Mouse (Mus musculus) lung, postnatal 0 days (tissue): ENCODE results near the gene Poln. TPM values are rescaled to one million over a fixed set of nuclear protein-coding genes. Genes with fewer than 3 reads are reported as not detected.

ENCODE experiments used
- ATAC-seq: fragments of 200-750 bp; cut with Nextera tagmentation; 2 replicates; pipeline ENCODE4 v1.8.0; 2017; ENCODE audit warnings: moderate library complexity
- DNase-seq: peaks from one replicate; pipeline ENCODE4 v3.0.0-alpha.2; 2016; ENCODE audit warnings: low spot score
- H3K27ac ChIP-seq: fragments of 300-500 bp; sonication (generic); 2 replicates; pipeline ENCODE4 v1.5.1; 2014; ENCODE audit warnings: antibody characterized with exemption, mild to moderate bottlenecking, low read length, mixed read lengths
- H3K27me3 ChIP-seq: fragments of 300-500 bp; sonication (generic); replicated peaks from 2 replicates; pipeline ENCODE4 v1.6.1; 2014; ENCODE audit warnings: low read length, mixed read lengths; ENCODE audit not compliant: insufficient read depth
- H3K36me3 ChIP-seq: fragments of 300-500 bp; sonication (generic); 2 replicates; pipeline ENCODE4 v1.6.1; 2014; ENCODE audit warnings: low read length, mixed read lengths; ENCODE audit not compliant: insufficient read depth
- H3K4me1 ChIP-seq: fragments of 300-500 bp; sonication (generic); 2 replicates; pipeline ENCODE4 v1.6.1; 2014; ENCODE audit warnings: antibody characterized with exemption, low read depth, low read length, mixed read lengths; ENCODE audit not compliant: insufficient read depth
- H3K4me2 ChIP-seq: fragments of 300-500 bp; sonication (generic); replicated peaks from 2 replicates; pipeline ENCODE4 v1.6.1; 2014; ENCODE audit warnings: low read depth, mild to moderate bottlenecking, low read length, moderate library complexity, mixed read lengths
- H3K4me3 ChIP-seq: fragments of 300-500 bp; sonication (generic); 2 replicates; pipeline ENCODE4 v1.5.1; 2014; ENCODE audit warnings: low read depth, low read length
- H3K9ac ChIP-seq: fragments of 300-500 bp; sonication (generic); replicated peaks from 2 replicates; pipeline ENCODE4 v1.6.1; 2014; ENCODE audit warnings: low read depth, mild to moderate bottlenecking
- H3K9me3 ChIP-seq: fragments of 300-500 bp; sonication (generic); 2 replicates; pipeline ENCODE4 v1.6.1; 2016; ENCODE audit warnings: low read length, mixed read lengths
- CTCF ChIP-seq: IDR thresholded peaks from 2 replicates; pipeline ENCODE4 v1.5.1; 2016; ENCODE audit warnings: antibody characterized with exemption, mild to moderate bottlenecking
- EP300 ChIP-seq: IDR thresholded peaks from 2 replicates; pipeline ENCODE4 v1.6.1; 2016; ENCODE audit warnings: antibody characterized with exemption, mild to moderate bottlenecking, control low read depth
- WGBS: fragments of 180-500 bp; shearing (Covaris S2); extraction: QIAGEN DNeasy Blood & Tissue Kit; methylation state at CpG from one replicate; pipeline ENCODE4 v1.1.7; 2014; 5-methylcytosine and 5-hydroxymethylcytosine counted together
- polyA plus RNA-seq: library from polyadenylated mRNA; unstranded; fragments of >200 nt; fragmentation: Nextera tagmentation; extraction: Ambion mirVana; gene quantifications from 2 replicates; pipeline ENCODE4 v1.2.1, GENCODE M21; 2015

The Poln gene
- polyA plus RNA-seq, 1 experiment from 2014 or later, result 0.99 TPM

DNA sequence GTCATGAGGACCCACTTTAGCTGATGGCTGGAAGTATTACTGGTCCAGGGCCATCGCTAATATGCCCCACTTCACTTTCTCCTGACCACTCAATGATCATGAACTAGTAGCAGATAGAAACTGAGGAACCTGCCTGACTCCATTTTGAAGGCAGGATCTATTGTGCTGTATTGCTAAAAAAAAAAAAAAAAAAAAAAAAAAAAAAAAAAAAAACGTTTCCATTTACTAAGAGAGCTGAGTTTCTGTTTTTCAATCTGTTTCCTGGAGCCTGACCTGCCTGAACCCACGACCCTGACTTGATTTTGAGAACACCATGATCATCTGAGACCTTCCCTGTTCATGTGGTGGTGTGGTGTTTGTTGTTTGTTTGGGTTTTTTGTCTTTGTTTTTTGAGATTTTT lies 193.0 kb downstream of the Poln start:
- WGBS, result 33% methylated on average over 3 of the region's 3 CpGs
- Histone ChIP-seq H3K9me3 (no peaks in the 10 kb centered on the region), H3K4me1 (no peaks in the 10 kb centered on the region)

DNA sequence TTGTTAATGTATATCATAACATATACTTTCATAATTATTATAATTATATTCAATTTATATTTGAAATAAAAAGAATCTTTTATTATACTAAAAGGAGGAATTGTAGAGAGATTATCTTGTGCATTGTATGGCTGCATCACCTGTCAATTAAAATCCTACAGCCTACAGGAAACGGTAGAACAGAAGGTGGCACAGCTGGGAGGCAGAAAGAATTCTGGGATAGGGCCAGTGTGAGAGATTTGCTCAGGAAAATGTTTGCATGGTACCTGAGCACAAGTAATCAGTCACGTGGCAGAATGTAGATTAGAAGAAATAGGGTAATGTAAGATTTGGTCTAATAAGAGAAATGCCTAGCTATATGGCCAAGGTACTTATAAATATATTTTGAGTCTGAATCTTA lies 194.5 kb downstream of the Poln start:
- no peaks in the 10 kb centered on the region for H3K4me1 ChIP-seq
- no peaks in the 10 kb centered on the region for H3K36me3 ChIP-seq
- no peak overlapping the region for H3K9ac ChIP-seq
- no peak for ATAC-seq
- TF ChIP-seq CTCF, result no peak
- TF ChIP-seq EP300, result no peak
- WGBS, result 52% methylated on average over 2 of the region's 2 CpGs
- H3K4me3 ChIP-seq, result no peak overlapping the region
- H3K4me2 ChIP-seq, result no peak overlapping the region
- no peak for DNase-seq
- no peaks in the 10 kb centered on the region for H3K9me3 ChIP-seq
- H3K27me3 ChIP-seq, result no peaks in the 10 kb centered on the region
- no peak overlapping the region for H3K27ac ChIP-seq

More for the DNA sequence above, 193.0 kb downstream of the Poln start:
- Histone ChIP-seq H3K27me3 (no peaks in the 10 kb centered on the region), H3K4me3 (no peak overlapping the region), H3K36me3 (no peaks in the 10 kb centered on the region), H3K9ac (no peak overlapping the region), H3K4me2 (no peak overlapping the region), H3K27ac (no peak overlapping the region)
- TF ChIP-seq EP300 (no peak), CTCF (no peak)
- DNase-seq (no peak), ATAC-seq (no peak)

DNA sequence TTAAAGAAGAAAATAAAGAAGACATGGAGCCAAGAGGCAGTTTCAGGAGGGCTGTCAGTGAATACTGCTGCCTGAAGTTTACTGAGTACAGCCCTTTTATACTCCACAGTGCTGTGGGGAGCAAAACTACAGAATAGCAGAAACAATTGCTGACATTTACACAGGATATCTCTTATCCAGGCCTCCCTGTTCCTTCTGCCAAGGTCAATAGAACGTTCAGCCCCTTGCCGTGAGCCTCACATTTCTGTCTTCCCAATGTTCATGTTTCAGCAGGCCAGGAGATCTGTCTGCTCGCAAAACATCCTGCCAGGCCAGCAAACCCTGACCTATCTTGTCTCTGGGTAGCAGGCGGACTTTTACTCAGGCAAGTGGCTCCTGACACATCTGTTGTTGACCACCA lies 209.9 kb downstream of the Poln start:
- WGBS, result 61% methylated on average over 4 of the region's 4 CpGs
- Histone ChIP-seq H3K36me3 (no peaks in the 10 kb centered on the region), H3K27me3 (no peaks in the 10 kb centered on the region), H3K4me2 (no peak overlapping the region), H3K27ac (no peak overlapping the region), H3K9ac (no peak overlapping the region), H3K4me1 (no peaks in the 10 kb centered on the region), H3K9me3 (no peaks in the 10 kb centered on the region), H3K4me3 (no peak overlapping the region)
- ATAC-seq (no peak), DNase-seq (no peak)
- TF ChIP-seq EP300, result no peak
- TF ChIP-seq CTCF, result no peak

Other genes with a start within 250 kb of the Poln start
- 21.7 and 22.3 TPM in 2 replicates for gene Nelfa, start 233.0 kb downstream of the Poln start, polyA plus RNA-seq
- gene Gm1673, start 186.0 kb downstream of the Poln start, polyA plus RNA-seq, result 26.9 and 30.8 TPM in 2 replicates
- 0.20 and 0.29 TPM in 2 replicates for gene Nat8l, start 173.5 kb downstream of the Poln start, polyA plus RNA-seq
- 8.2 and 8.6 TPM in 2 replicates for gene Haus3, start 79 bp upstream of the Poln start, polyA plus RNA-seq
- gene Mxd4, start 18.3 kb upstream of the Poln start, polyA plus RNA-seq, result 65.1 and 68.2 TPM in 2 replicates
- gene Zfyve28, start 119.0 kb upstream of the Poln start, polyA plus RNA-seq, result 0.16 and 0.24 TPM in 2 replicates
- 0.35 and 0.71 TPM in 2 replicates for gene Cfap99, start 119.2 kb upstream of the Poln start, polyA plus RNA-seq
- 68.5 and 71.5 TPM in 2 replicates for gene Rnf4, start 166.8 kb upstream of the Poln start, polyA plus RNA-seq
- gene Fam193a, start 200.5 kb upstream of the Poln start, polyA plus RNA-seq, result 7.0 and 7.9 TPM in 2 replicates